Mouse (Mus musculus) right cerebral cortex, postnatal 14 days (tissue): ENCODE measurements at regions not wholly inside any gene's neighbourhood (a gene's known extent, or its start where the extent isn't known, plus 50 kb on each side); places are given as distances from the start of the nearest gene placed in this dataset.

Experiments
- DNase-seq: peaks from one replicate; pipeline ENCODE4 v3.0.0; 2022

DNA sequence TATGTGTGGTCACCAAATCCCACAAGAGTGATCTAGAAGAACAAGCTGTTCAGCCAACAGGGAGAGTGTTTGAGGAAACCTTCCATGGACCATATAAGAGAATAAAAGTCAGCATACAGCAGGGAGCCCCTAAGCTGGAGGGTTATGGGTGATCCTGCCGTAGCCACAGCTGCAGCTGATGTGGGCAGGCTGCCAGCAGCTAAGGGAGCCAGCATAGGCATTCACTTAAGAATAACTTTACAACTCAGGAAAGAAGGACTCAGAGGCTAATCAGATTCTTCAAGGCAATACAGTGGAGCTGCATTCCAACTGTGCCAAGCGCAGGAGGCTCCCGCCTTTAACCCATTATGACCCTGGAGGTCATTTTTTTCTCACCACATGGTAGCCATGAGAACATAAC lies 121.6 kb downstream of the Uck2 start:
- peak; percentile 9 for DNase-seq

GRCm38 (mm10) chr1:167162495-167162894 lies 122.6 kb downstream of the Uck2 start:
- no peak for DNase-seq

DNA sequence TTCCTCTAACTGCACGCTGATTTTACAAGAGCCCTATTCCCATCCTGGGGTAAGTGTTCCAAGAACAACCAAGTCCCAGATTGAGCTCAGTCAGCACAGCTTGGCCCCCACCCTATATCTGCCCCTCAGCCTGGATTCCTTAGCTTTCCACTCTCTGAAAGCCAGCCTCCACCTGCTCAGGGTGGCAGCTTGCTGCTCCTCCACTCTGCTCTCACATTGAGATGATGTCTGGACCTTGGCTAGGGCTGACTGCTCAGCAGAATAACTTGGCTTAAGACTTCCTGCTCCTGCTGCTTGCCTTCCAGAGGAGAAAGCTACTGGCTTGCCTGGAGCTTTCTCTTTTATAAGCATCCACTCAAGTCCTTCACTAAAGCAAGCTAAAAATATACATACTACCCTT lies 125.6 kb downstream of the Uck2 start:
- no peak for DNase-seq

DNA sequence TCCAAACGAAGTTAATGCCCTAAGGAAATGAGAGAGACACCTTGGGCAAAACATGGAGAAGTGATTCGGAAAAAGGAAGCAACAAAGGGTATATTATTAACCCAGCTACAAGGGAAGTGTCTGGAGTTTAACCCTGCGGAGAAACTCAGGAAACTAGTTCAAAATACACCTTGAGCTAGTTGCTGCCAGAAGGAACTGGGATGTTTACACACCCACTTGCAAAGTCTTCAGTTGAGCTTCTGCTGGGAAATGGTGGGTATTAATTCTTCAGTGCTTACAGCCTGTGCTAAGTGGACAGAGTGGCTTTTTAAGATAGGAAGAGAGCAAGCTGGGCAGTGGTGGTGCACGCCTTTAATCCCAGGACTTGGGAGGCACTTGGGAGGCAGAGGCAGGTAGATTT lies 132.7 kb downstream of the Uck2 start:
- DNase-seq, result no peak

- DNase-seq, result no peak
Measured at GRCm38 (mm10) chr1:167144335-167144734, 140.8 kb downstream of the Uck2 start.

DNA sequence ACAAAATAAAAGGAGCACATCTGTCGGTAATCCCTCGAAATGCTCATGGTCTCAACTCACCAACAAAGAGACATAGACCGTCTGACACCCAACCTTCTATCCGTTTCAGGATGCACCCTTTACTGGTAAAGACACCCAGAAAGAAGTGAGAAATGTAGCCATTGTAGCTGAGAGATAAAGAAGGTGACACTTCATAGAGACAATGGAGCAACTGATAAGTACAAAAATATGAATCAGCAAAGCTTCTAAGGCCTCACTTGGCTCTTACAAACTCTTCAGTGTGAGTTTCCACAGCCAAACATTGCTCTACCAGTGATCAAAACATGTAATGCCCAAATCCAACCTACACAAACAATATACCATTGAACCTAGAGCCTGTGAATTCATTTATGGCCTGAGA lies 141.3 kb downstream of the Uck2 start:
- DNase-seq, result no peak
